Mouse (Mus musculus) B cell, adult 2 months (primary cell): ENCODE results near the gene Nim1k.
"Not testable (repeated sequence)": the region's sequence is repeated elsewhere in the genome, so short reads cannot be mapped to it uniquely, and the experiment has no call there.

Experiments
- DNase-seq, 2 experiments: peaks; one replicate each; pipeline ENCODE4 v3.0.0; 2022

Gene Nim1k

GRCm38 (mm10) chr13:119727608-119728387 is 27.9 kb downstream of the Nim1k start:
- DNase-seq, result no peak

DNA sequence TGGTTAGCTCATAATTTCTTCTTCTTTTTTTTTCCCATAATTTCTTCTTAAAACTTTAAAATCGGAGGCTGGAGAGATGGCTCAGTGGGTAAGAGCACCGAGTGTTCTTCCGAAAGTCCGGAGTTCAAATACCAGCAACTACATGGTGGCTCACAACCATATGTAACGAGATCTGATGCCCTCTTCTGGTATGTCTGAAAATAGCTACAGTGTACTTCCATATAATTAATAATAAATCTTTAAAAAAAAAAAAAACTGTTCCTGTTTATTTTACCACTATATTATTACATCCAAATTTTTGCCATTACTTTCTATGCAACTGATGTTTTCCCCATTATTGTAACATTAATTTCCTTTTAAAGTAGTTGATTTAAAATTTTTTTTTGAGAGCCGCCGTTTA is 31.1 kb downstream of the Nim1k start:
- no peak for DNase-seq

- DNase-seq, result no peak
Observed at GRCm38 (mm10) chr13:119723368-119723767, 32.3 kb downstream of the Nim1k start.

DNA sequence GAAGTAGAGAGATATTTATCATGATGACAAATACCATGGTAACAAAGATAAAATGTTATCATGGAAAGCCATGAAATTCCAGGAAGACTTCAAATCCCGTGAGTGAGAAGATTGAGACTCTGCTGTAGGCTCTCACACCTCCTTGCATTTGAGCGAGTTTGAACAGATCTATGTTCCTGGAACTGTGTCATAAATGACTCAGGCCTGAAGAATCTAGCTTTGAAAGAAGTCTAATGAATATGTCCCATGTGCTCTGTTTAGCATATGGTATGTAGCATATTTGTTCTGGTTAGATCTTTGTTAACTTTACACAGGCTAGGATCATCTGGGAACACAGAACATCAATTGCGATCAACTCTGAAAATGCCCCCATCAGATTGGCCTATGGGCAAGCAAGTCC is 33.2 kb downstream of the Nim1k start:
- DNase-seq, result no peak

DNA sequence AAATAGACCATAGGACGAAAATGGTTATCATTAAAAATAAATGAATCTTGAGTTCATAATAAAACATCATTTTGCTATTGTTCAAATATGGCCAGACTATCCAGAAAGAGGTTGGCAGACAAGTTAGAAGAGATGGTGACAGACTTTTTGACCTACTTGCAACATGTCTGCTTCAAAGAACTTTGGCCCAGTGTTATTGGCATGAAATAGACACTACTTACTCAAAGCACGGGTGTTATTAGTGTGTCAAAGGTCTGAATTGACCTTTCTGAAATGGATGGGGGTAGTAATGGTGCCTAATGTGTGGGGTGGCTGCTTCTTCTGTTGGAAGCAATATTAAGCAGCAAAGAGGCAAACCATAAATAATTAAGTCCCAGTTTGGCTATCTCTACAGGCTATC is 39.6 kb downstream of the Nim1k start:
- no peak for DNase-seq

- DNase-seq, result no peak
Observed at GRCm38 (mm10) chr13:119713821-119714220, 41.9 kb downstream of the Nim1k start.

GRCm38 (mm10) chr13:119713107-119713787 is 42.4 kb downstream of the Nim1k start:
- no peak for DNase-seq

DNA sequence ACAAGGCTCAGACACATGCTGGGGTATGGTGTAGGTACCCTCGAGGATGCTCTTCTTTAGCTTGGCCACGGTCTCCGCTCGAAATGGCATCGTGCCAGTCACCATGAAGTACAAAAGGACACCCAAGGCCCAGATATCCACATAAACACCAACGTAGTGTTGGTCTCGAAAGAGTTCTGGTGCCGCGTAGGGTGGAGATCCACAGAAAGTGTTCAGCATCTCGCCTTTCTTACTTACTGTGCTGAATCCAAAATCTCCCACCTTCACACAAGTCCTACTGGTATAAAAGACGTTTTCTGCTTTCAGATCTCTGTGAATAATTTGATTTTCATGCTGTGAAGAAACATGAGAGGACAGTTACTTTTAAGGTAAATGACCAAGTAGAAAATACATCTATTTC is 43.2 kb downstream of the Nim1k start:
- no peak for DNase-seq

DNA sequence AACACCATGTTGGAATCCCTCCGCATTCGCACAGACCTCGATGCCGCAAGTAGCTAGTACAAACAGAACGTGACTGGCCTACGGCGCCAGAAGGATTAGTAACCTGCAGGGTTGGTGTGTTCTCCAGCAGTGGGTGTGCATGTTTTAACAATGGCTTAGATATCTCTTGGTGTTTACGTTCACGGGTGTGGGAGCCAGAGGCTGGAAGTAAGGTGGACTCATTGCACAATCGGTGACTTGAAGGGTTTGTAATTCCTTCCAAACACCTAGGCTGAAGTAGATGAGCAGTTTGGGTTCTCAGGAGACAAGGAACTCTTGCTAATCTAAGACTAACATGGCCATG is 45.4 kb downstream of the Nim1k start:
- DNase-seq, result no peak

DNA sequence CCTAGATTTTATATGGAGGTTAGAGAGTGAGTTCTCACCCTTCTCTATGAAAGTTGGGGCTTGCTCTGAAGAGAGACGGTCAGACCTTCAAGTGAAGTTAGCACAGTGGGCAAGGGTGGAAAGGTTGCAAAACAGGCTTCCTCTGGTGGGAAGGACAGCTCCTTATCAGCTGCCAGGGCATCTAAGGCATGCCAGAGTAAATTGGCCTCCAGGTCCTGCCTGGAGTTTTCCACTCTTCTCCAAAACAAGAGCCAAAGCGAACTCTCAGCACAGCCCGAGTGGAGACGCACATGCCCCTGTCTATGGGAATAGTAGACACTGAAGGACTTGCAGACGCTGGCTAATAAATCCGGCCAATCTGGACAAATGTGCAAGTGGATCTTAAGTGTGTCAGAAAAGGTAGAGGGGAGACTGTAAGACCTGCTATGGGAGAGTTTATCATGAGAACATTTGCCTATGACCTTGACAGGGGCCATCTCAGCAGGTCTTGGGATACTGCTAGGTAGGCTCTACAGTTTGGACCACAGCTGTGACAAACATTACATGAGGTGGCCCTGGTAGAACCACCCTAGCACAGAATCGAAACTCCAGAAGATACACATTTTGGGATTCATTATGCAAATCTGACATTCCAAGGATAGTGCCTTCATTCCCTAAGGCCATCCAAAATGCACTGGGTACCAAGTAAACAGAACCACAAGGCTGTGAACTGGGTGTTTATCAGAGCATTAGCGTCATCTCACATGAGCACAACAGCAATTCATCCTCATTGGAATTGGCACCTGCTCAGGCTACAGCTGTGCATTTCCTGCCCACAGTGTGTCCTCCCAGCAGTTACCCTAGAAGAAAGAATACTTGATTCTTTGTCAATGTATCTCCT is 46.1 kb downstream of the Nim1k start:
- no peak for DNase-seq

DNA sequence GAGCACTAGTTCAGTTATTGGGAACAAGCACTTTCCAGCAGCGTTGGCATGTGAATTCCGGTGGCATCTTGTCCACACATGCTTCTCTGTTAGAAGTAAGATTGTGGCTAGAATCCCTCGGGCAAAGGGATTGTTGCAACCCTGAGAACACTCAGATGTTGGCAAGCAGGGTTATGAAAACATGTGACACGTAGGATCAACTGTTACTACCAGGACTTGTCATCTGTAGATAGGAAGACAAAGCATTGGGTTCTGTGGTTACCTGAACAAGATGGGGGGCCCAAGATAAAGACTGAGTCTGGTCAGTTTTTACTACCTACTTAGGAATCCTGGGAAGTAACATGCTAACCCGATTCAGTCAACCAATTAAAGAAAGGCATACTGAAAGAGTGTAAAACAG is 46.7 kb downstream of the Nim1k start:
- no peak for DNase-seq

DNA sequence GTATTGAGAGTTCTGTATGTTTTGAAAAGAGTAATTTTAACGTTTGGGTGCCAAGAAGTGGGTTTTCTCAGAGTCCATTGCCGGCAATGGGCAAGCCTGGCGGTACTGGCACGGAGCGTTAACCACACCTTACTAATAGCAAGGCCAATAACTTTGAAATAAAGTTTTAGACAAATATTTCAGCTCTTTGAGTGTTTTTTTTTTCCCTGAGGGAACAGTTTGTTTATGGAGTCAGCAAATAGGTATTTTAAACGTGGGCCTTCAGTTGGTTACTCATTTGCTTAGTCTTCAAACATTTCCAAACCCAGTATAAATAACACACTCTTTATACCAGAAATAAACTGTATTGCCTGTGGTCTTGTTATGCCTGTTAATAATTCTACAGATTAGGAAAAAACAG is 47.8 kb downstream of the Nim1k start:
- no peak for DNase-seq

GRCm38 (mm10) chr13:119706953-119707352 is 48.7 kb downstream of the Nim1k start:
- DNase-seq, result no peak

GRCm38 (mm10) chr13:119706278-119706880 is 49.3 kb downstream of the Nim1k start:
- DNase-seq, result not testable (repeated sequence)

GRCm38 (mm10) chr13:119704280-119704679 is 51.4 kb downstream of the Nim1k start:
- no peak for DNase-seq

- no peak for DNase-seq
Observed at GRCm38 (mm10) chr13:119698436-119698835, 57.2 kb downstream of the Nim1k start.

GRCm38 (mm10) chr13:119696496-119696895 is 59.2 kb downstream of the Nim1k start:
- no peak for DNase-seq

DNA sequence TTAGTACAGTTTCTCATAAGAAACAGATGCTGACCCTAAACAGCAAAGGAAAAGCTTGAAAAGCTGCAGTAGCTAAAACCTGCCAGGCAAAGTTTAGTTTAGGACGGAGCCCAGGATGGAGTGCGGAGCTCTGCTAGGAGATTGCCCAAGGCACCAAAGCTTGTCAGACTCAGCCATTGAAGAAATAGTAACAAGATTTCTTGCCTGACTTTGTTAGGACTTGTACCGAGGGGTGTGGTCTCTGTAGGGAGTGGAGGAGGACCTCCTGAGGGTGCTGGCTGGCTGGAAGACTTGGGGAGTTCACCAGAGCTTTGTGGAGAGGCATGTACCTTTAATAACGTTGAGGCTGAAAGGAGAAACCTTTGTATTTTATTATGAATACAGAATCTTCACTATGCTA is 60.0 kb downstream of the Nim1k start:
- no peak for DNase-seq

DNA sequence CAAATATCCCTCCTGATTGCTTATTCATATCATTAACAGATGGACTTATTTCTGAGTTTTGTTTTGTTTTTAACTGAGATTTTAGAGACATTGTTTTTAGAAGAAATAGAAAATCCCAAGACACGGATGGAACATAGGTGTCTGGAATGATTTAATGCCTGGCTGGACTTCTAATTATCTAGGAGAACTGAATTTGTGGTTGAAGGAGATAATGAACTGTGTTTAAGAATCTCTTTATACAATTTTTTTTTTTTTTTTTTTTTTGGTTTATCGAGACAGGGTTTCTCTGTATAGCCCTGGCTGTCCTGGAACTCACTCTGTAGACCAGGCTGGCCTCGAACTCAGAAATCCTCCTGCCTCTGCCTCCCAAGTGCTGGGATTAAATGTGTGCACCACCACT is 63.7 kb downstream of the Nim1k start:
- not testable (repeated sequence) for DNase-seq

DNA sequence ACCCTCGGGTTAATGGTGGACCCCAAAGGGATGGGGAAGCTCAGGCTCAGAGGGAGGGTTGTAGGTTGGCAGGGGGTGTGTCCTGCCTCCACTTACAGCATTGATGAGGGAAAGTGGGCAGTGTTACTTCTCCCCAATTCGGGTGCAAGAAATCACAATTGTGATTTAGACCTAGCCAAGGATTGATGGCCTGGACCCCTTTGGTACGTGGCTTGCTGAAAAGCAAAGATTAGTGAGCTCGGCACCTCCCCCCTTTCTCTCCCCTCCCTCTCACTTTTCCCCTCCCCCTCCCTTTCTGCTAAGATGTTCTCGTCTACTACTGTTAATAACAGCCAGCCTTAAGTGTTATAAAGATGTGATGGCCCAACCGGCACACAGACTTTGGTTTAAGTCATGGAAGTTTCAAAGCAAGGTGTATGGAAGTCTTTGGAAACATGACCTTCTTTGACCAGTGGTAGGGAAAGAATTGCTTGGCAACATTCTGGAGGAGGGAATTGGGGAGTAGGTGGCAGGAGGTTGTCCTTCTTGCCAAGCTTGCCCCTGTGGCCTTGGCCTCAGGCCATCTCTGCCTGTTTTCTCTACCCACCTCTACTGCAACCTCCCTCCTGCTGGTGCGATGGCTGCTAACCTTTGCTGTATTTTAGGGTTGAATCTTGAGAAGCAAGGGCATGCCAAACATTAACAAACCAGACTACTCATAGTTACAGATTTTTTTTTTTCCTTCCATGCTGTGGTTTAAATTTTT is 64.6 kb downstream of the Nim1k start:
- DNase-seq, result no peak

DNA sequence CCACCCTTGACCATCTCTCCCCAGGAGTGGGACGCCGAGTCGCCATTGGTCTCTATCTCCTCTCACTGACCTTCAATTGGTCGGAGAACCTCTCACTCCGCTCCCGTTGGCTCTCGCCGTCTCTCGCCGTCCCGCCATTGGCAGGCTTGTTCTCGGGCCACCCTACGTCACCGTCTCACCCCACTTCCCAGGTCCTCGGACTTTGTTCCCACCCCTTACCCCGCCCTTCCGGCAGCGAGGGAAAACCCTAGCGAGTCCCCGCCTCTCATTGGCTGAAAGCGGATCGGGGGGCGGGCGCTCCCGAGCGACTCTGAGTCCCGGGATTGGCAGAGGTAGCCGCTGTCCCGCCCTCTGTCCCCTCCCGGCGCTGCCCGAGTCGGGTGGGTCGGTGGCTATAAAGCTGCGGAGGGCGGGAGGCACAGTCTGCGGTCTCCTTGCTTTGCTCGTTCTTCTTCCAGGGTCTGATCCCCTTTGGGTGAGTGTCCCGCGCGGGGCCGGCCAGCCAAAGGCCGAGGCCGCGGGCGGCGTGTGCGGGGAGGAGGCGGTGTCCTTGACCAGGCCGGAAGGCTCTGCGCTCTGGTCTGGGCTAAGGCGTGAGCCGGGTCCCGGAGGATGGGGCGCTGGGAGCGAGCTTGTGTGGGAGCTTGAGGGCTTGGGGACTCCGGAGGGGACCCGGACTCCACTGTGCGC is 65.5 kb downstream of the Nim1k start, which contains the start of gene Hmgcs1:
Gene Hmgcs1, plus strand, starts transcription at position 341 of the 690 bp plus-strand sequence.
- DNase-seq, result peak; percentile 96 to 97

DNA sequence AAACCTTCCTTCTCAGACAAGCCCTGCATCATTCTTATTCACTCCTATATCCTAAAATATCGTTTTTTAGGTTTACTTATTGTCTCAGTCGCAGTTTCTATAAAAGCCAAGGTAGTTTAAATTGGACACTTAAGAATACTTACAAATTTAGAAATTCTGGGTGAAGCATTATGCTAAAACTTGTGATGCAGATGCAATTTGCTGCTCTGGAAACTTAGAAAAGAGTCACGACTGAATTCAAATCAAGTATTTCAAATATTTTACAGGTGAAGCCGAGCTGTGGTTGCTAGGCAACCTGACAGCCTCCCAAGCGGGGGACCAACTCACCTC is 66.0 kb downstream of the Nim1k start:
- DNase-seq, result no peak
